Mouse (Mus musculus) frontal cortex, adult 2 months (tissue): ENCODE results near the gene 9930111J21Rik2. TPM values are rescaled to one million over a fixed set of nuclear protein-coding genes. Genes with fewer than 3 reads are reported as not detected.
"Not testable (repeated sequence)": the region's sequence is repeated elsewhere in the genome, so short reads cannot be mapped to it uniquely, and the experiment has no call there.

ENCODE experiments used
- DNase-seq, 2 experiments: peaks; one replicate each; pipeline ENCODE4 v3.0.0; 2022; ENCODE audit warnings: low spot score in 1 of 2; ENCODE audit errors: extremely low spot score in 1 of 2
- polyA plus RNA-seq: library from polyadenylated mRNA; depleted of rRNA; stranded (reverse); fragments of >200 nt; gene quantifications from 2 replicates; pipeline ENCODE4 v1.2.3, GENCODE M21; 2012; rRNA removed

The 9930111J21Rik2 gene
- polyA plus RNA-seq: 1.3 TPM in 2 replicates

GRCm38 (mm10) chr11:49051093-49051891 is at the start of gene 9930111J21Rik2:
9930111J21Rik2 (minus strand) TSS chr11:49051242.
- DNase-seq: not testable (repeated sequence)

GRCm38 (mm10) chr11:49100409-49100808 is 49.4 kb upstream of the 9930111J21Rik2 start:
- no peak for DNase-seq

GRCm38 (mm10) chr11:49095367-49095766 is 44.3 kb upstream of the 9930111J21Rik2 start:
- DNase-seq: no peak

- no peak for DNase-seq
These were observed 43.0 kb upstream of the 9930111J21Rik2 start for GRCm38 (mm10) chr11:49093861-49094660.

- DNase-seq: no peak
These were observed 41.7 kb upstream of the 9930111J21Rik2 start for GRCm38 (mm10) chr11:49092786-49093185.

- no peak for DNase-seq
These were observed 41.1 kb upstream of the 9930111J21Rik2 start for GRCm38 (mm10) chr11:49092053-49092586.

- no peak for DNase-seq
These were observed 40.1 kb upstream of the 9930111J21Rik2 start for GRCm38 (mm10) chr11:49091171-49091570.

- DNase-seq: no peak
These were observed 39.5 kb upstream of the 9930111J21Rik2 start for GRCm38 (mm10) chr11:49090551-49090950.

GRCm38 (mm10) chr11:49089735-49090507 is 38.9 kb upstream of the 9930111J21Rik2 start:
- DNase-seq: no peak

- no peak for DNase-seq
These were observed 38.1 kb upstream of the 9930111J21Rik2 start for GRCm38 (mm10) chr11:49088990-49089652.

GRCm38 (mm10) chr11:49087830-49088616 is 37.0 kb upstream of the 9930111J21Rik2 start:
- DNase-seq: no peak

- no peak for DNase-seq
These were observed 35.9 kb upstream of the 9930111J21Rik2 start for GRCm38 (mm10) chr11:49086858-49087361.

- DNase-seq: no peak
These were observed 33.8 kb upstream of the 9930111J21Rik2 start for GRCm38 (mm10) chr11:49084875-49085274.

- DNase-seq: no peak
These were observed 33.3 kb upstream of the 9930111J21Rik2 start for GRCm38 (mm10) chr11:49084385-49084784.

GRCm38 (mm10) chr11:49083808-49084207 is 32.8 kb upstream of the 9930111J21Rik2 start:
- DNase-seq: no peak

- peak; percentile 32 to 34 for DNase-seq
These were observed 32.1 kb upstream of the 9930111J21Rik2 start for GRCm38 (mm10) chr11:49083146-49083545.

- no peak for DNase-seq
These were observed 30.8 kb upstream of the 9930111J21Rik2 start for GRCm38 (mm10) chr11:49081886-49082285.

GRCm38 (mm10) chr11:49081356-49081755 is 30.3 kb upstream of the 9930111J21Rik2 start:
- no peak for DNase-seq

GRCm38 (mm10) chr11:49080636-49081035 is 29.6 kb upstream of the 9930111J21Rik2 start:
- DNase-seq: no peak
